Mouse (Mus musculus) Muller cell, postnatal 12 days (primary cell): ENCODE data around the gene Nol6.
"Not testable (repeated sequence)": the region's sequence is repeated elsewhere in the genome, so short reads cannot be mapped to it uniquely, and the experiment has no call there.

Experiments used
- DNase-seq: peaks from one replicate; pipeline ENCODE4 v3.0.0-alpha.2; 2015; ENCODE audit errors: inconsistent ontology term

The Nol6 gene

GRCm38 (mm10) chr4:41084819-41085218 lies 39.4 kb downstream of the Nol6 start:
- no peak for DNase-seq

DNA sequence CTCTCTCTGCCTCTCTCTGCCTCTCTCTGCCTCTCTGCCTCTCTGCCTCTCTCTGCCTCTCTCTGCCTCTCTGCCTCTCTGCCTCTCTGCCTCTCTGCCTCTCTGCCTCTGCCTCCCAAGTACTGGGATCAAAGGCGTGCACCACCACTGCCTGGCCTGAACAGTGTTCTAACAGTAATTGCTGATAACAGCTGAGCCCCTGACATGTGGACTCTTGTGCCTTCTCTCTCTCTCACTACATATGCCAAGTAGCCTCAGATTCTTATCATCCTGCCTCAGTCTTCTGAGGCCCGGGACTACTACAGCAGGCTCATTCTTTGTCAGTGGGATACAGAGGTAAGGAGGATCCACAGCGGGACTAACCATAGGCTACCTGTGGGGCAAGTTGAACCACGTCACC lies 41.5 kb downstream of the Nol6 start:
- not testable (repeated sequence) for DNase-seq

GRCm38 (mm10) chr4:41081733-41082132 lies 42.5 kb downstream of the Nol6 start:
- DNase-seq, result no peak

DNA sequence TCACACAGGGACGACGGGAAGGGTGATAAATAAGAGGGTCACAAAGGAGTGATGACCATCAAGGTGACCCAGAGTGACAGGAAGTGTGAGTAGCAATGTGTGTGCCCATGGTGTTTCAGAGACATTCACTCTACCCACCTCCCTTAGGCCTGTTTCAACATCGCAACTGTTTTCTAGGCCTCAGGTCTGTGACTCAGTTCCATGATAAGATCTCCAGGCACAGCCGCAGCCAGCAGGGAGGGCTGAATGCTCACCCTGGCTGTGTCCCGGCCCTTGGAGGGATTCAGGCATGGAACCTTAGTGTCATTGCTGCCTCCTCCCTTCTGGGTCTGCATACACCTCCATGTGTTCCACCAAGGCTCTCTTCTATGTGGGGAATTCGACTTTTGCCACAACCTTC lies 45.5 kb downstream of the Nol6 start:
- no peak for DNase-seq

DNA sequence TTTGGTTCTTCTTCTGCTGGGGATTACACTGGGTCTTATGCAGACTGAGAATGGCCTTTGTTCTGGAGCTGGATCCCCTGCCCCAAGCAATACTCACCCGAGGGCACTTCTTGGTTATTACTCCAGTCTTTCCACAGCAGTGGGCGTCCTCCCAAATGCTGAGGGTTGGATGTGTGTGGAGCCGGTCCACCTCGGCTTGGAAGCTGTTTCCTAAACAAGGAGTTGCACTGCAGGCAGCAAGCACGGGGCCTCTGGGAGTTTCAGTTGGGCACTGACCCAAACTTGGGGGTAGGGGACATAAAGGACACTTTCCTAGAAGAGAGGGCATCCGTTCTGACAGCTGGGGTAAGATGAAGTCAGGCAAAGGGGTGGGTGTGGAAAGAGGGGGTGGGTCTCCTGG lies 49.8 kb downstream of the Nol6 start:
- no peak for DNase-seq

DNA sequence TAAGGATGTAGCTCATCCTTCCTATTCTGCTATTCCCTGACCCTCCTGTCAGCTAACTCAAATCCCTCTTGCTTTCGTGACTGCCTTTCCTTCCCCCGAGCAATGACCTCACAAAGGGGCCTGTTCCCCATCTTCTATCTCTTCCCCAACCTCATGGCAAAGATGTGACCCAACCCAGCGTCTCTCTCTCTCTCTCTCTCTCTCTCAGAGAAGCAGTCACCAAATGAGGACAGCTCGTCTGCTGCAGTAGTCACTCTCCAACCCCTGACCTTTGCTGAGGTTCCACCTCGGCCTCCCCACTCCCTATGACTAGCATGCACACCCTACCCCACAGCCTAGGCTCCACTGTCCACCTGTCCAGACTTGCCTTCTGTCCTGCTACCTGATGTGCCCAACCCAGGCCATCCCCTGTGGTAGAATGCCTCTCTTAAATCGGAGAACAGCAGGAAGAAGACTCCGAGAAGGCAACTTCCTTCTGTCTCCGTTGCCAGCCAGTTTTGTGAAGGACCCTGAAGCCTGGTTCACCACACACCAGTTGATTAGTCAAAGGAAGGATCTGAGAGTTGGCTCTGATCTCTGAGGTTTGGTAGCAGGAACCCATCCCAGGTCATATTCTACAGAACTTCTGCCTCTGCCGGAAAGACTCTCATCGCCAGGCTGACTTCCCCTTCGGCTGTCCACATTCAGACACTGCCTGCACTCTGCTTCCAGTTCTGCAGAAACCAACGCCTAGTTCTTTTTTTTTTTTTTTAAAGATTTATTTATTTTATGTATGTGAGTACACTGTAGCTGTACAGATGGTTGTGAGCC lies 51.0 kb downstream of the Nol6 start:
- DNase-seq, result no peak

GRCm38 (mm10) chr4:41071500-41072429 lies 52.5 kb downstream of the Nol6 start:
- no peak for DNase-seq

DNA sequence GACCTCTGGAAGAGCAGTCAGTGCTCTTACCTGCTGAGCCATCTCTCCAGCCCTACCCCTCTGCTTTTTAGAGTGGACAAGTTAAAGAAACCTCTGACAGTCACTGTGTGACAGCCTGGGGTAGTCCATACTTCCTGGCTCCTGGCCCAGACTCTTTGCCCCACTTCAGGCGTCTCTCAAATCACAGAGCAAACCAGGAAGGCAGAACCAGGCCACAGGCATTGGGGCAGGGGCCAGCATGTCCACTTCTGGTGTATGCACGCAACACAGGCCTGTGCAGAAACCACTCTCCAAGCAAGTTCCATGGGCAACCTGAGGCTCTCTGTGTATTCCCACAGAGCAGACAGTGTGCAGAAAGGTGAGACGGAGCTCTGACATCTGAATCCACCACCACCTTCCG lies 59.1 kb downstream of the Nol6 start:
- DNase-seq, result no peak
